ENCODE assay signal across 8 mouse cellular contexts in the genomic region with DNA sequence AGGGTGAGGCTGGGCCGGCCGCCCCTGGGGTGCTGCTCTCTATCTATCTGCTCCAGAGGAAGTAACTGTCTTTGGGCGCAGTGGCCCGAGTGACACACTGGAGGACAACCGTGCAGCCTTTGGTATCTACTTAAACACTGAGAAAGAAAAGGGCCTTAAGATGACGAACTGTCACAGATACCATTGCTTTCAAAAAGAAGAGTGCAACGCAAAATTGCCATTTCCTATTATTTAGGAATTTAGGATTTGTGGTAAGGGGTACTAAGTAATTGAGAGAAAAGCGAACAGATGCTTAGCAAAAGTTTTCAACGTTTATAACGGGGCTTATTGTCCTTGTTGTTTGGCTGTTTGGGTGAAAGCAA.
DNase-seq lines count a peak whose midpoint lies in the region; ATAC-seq and TF ChIP-seq lines count a peak whose summit lies in the region.

No protein-coding gene starts in this region.

- H3K4me1 ChIP-seq in lung, embryonic 14.5 days (ENCODE audit: insufficient read depth) = no peaks in the 10 kb centered on the region
- peaks cover 36% of the 10 kb centered on the region for H3K4me1 ChIP-seq in embryonic facial prominence, embryonic 10.5 days
- no peaks in the 10 kb centered on the region; the same call in 1 of the 2 replicates for H3K4me1 ChIP-seq in intestine, postnatal 0 days (replicated peaks; ENCODE audit: control insufficient read depth, insufficient read depth, low read length)
- H3K4me1 ChIP-seq in neural tube, embryonic 13.5 days (replicated peaks) = peaks cover 71% of the 10 kb centered on the region

- peak; percentile 83 for ATAC-seq in lung, embryonic 14.5 days (ENCODE audit: insufficient read depth)
- peak; percentile 55; the same call in 1 of the 2 replicates for ATAC-seq in intestine, postnatal 0 days
- ATAC-seq in neural tube, embryonic 13.5 days (ENCODE audit: low read depth) = no peak; the same call in 1 of the 2 replicates

- H3K9ac ChIP-seq in lung, embryonic 14.5 days = peak overlapping the region; percentile 75
- peak overlapping the region; percentile 76 for H3K9ac ChIP-seq in intestine, postnatal 0 days (ENCODE audit: low read depth, low read length)
- peak overlapping the region; percentile 99 for H3K9ac ChIP-seq in neural tube, embryonic 13.5 days

- DNase-seq in lung, embryonic 14.5 days = peak; percentile 43
- no peak for DNase-seq in lung, postnatal 25 days (ENCODE audit: low spot score)
- DNase-seq in embryonic facial prominence, embryonic 10.5 days (ENCODE audit: low spot score) = no peak
- DNase-seq in frontal cortex, postnatal 36 days (ENCODE audit: low spot score in 2 of 2) = no peak
- no peak for DNase-seq in frontal cortex, adult 2 months (ENCODE audit: extremely low spot score in 1 of 2, low spot score in 1 of 2)
- no peak for DNase-seq in right cerebral cortex, adult 2 months (ENCODE audit: low spot score in 2 of 2)

- peak overlapping the region; percentile 72 for H3K4me3 ChIP-seq in lung, embryonic 14.5 days (ENCODE audit: low read depth, low read length)
- peak overlapping the region; percentile 80 for H3K4me3 ChIP-seq in embryonic facial prominence, embryonic 10.5 days
- peak overlapping the region; percentile 81 for H3K4me3 ChIP-seq in intestine, postnatal 0 days (ENCODE audit: low read depth, low read length)
- peak overlapping the region; percentile 94 for H3K4me3 ChIP-seq in neural tube, embryonic 13.5 days

- no peaks in the 10 kb centered on the region; the same call in 1 of the 2 replicates for H3K27me3 ChIP-seq in lung, embryonic 14.5 days (ENCODE audit: insufficient read depth, low read length)
- peaks cover 67% of the 10 kb centered on the region for H3K27me3 ChIP-seq in embryonic facial prominence, embryonic 10.5 days (replicated peaks; ENCODE audit: low read depth, poor library complexity, severe bottlenecking)
- H3K27me3 ChIP-seq in intestine, postnatal 0 days (replicated peaks; ENCODE audit: control insufficient read depth, insufficient read depth, low read length) = no peaks in the 10 kb centered on the region
- no peaks in the 10 kb centered on the region for H3K27me3 ChIP-seq in neural tube, embryonic 13.5 days

- H3K4me2 ChIP-seq in lung, embryonic 14.5 days = peak overlapping the region; percentile 89
- peak overlapping the region; percentile 98 for H3K4me2 ChIP-seq in intestine, postnatal 0 days (replicated peaks; ENCODE audit: low read depth)
- peak overlapping the region; percentile 72 for H3K4me2 ChIP-seq in neural tube, embryonic 13.5 days

- no peak overlapping the region for H3K27ac ChIP-seq in lung, embryonic 14.5 days (ENCODE audit: low read depth)
- peak overlapping the region; percentile 90 for H3K27ac ChIP-seq in embryonic facial prominence, embryonic 10.5 days (replicated peaks)
- no peak overlapping the region for H3K27ac ChIP-seq in intestine, postnatal 0 days (ENCODE audit: low read depth, low read length)
- peak overlapping the region; percentile 98 for H3K27ac ChIP-seq in neural tube, embryonic 13.5 days (replicated peaks)

- TF ChIP-seq CTCF in lung, embryonic 14.5 days (IDR thresholded peaks at IDR 0.05; ENCODE audit: low read depth) = no peak
- no peak for TF ChIP-seq CTCF in intestine, postnatal 0 days (IDR thresholded peaks at IDR 0.05; ENCODE audit: low read depth)

- no peaks in the 10 kb centered on the region for H3K36me3 ChIP-seq in lung, embryonic 14.5 days (ENCODE audit: insufficient read depth)
- H3K36me3 ChIP-seq in embryonic facial prominence, embryonic 10.5 days (replicated peaks) = no peaks in the 10 kb centered on the region
- no peaks in the 10 kb centered on the region for H3K36me3 ChIP-seq in intestine, postnatal 0 days (ENCODE audit: control insufficient read depth, insufficient read depth)
- H3K36me3 ChIP-seq in neural tube, embryonic 13.5 days = no peaks in the 10 kb centered on the region

- 10% methylated on average over 10 of the region's 10 CpGs for WGBS in lung, embryonic 14.5 days
- WGBS in embryonic facial prominence, embryonic 10.5 days = 8% methylated on average over 10 of the region's 10 CpGs
- WGBS in intestine, postnatal 0 days = 19% methylated on average over 10 of the region's 10 CpGs
- WGBS in neural tube, embryonic 13.5 days = 9% methylated on average over 10 of the region's 10 CpGs

- no peaks in the 10 kb centered on the region for H3K9me3 ChIP-seq in lung, embryonic 14.5 days (ENCODE audit: low read depth, low read length)
- H3K9me3 ChIP-seq in embryonic facial prominence, embryonic 10.5 days = no peaks in the 10 kb centered on the region
- no peaks in the 10 kb centered on the region for H3K9me3 ChIP-seq in intestine, postnatal 0 days (ENCODE audit: control insufficient read depth)
- no peaks in the 10 kb centered on the region for H3K9me3 ChIP-seq in neural tube, embryonic 13.5 days

Comparison
In these comparisons a context has a peak if more than half of its experiments do, and no peak if none do; other contexts are left out.
1. H3K27ac ChIP-seq: peak in embryonic facial prominence, embryonic 10.5 days (single experiment) and neural tube, embryonic 13.5 days (single experiment); none in lung, embryonic 14.5 days (single experiment) and intestine, postnatal 0 days (single experiment).
2. Peak in every context shown above with its lines, with median percentiles within 50 percentile points of each other: H3K4me2 ChIP-seq, H3K4me3 ChIP-seq and H3K9ac ChIP-seq.